Mouse (Mus musculus): ENCODE measurements at regions not wholly inside any gene's neighbourhood (a gene's known extent, or its start where the extent isn't known, plus 50 kb on each side); places are given as distances from the start of the nearest gene placed in this dataset.

- WGBS: 35% methylated on average over 3 of the region's 3 CpGs
- Histone ChIP-seq H3K4me2 (no peak overlapping the region), H3K27ac (no peak overlapping the region), H3K4me1 (no peaks in the 10 kb centered on the region), H3K9me3 (replicated peaks) (no peaks in the 10 kb centered on the region), H3K36me3 (ENCODE audit: poor library complexity, severe bottlenecking) (no peaks in the 10 kb centered on the region), H3K4me3 (no peak overlapping the region), H3K9ac (no peak overlapping the region), H3K27me3 (no peaks in the 10 kb centered on the region)
- ATAC-seq: no peak
Observed at GRCm38 (mm10) chr15:56858134-56858533, 619.3 kb downstream of the Slc22a22 start.

- Histone ChIP-seq H3K27ac (no peak overlapping the region), H3K9me3 (replicated peaks) (no peaks in the 10 kb centered on the region), H3K4me2 (no peak overlapping the region), H3K36me3 (ENCODE audit: poor library complexity, severe bottlenecking) (no peaks in the 10 kb centered on the region), H3K9ac (no peak overlapping the region), H3K4me1 (no peaks in the 10 kb centered on the region), H3K27me3 (no peaks in the 10 kb centered on the region), H3K4me3 (no peak overlapping the region)
- peak; percentile 57 for ATAC-seq
- 9% methylated on average over 2 of the region's 2 CpGs for WGBS
Observed at GRCm38 (mm10) chr15:56856057-56856456, 621.4 kb downstream of the Slc22a22 start.

- 76% methylated on average over 5 of the region's 5 CpGs for WGBS
- no peak overlapping the region for H3K4me2 ChIP-seq
- no peaks in the 10 kb centered on the region for H3K9me3 ChIP-seq (replicated peaks)
Observed at GRCm38 (mm10) chr15:56853106-56853505, 624.3 kb downstream of the Slc22a22 start.

GRCm38 (mm10) chr15:56847469-56848128, 629.8 kb downstream of the Slc22a22 start:
- no peaks in the 10 kb centered on the region for H3K9me3 ChIP-seq (replicated peaks)
- 0 out of 2 replicates have a peak, but pooled peaks cover 5% of the 10 kb centered on the region for H3K4me1 ChIP-seq
- no peaks in the 10 kb centered on the region for H3K27me3 ChIP-seq
- H3K4me2 ChIP-seq: no peak overlapping the region
- no peak overlapping the region for H3K27ac ChIP-seq
- no peak for ATAC-seq
- 36% methylated on average over 6 of the region's 6 CpGs for WGBS
- no peaks in the 10 kb centered on the region for H3K36me3 ChIP-seq (ENCODE audit: poor library complexity, severe bottlenecking)
- no peak overlapping the region for H3K4me3 ChIP-seq
- no peak overlapping the region for H3K9ac ChIP-seq

More at GRCm38 (mm10) chr15:56853106-56853505, 624.3 kb downstream of the Slc22a22 start:
- H3K27ac ChIP-seq: no peak overlapping the region
- ATAC-seq: no peak
- H3K36me3 ChIP-seq (ENCODE audit: poor library complexity, severe bottlenecking): no peaks in the 10 kb centered on the region
- H3K4me3 ChIP-seq: no peak overlapping the region
- H3K9ac ChIP-seq: no peak overlapping the region
- no peaks in the 10 kb centered on the region for H3K27me3 ChIP-seq
- no peaks in the 10 kb centered on the region for H3K4me1 ChIP-seq

- 89% methylated on average over 1 of the region's 1 CpGs for WGBS
- no peak overlapping the region for H3K4me2 ChIP-seq
- H3K27me3 ChIP-seq: no peaks in the 10 kb centered on the region
- no peak overlapping the region for H3K27ac ChIP-seq
- H3K4me3 ChIP-seq: no peak overlapping the region
- H3K36me3 ChIP-seq (ENCODE audit: poor library complexity, severe bottlenecking): no peaks in the 10 kb centered on the region
- no peak for ATAC-seq
- no peaks in the 10 kb centered on the region for H3K9me3 ChIP-seq (replicated peaks)
- H3K4me1 ChIP-seq: 0 out of 2 replicates have a peak, but pooled peaks cover 5% of the 10 kb centered on the region
- no peak overlapping the region for H3K9ac ChIP-seq
Observed at GRCm38 (mm10) chr15:56844574-56844973, 632.9 kb downstream of the Slc22a22 start.

- no peaks in the 10 kb centered on the region for H3K27me3 ChIP-seq
- no peaks in the 10 kb centered on the region for H3K4me1 ChIP-seq
- no peak for ATAC-seq
- H3K36me3 ChIP-seq (ENCODE audit: poor library complexity, severe bottlenecking): no peaks in the 10 kb centered on the region
- no peak overlapping the region for H3K9ac ChIP-seq
- H3K4me3 ChIP-seq: no peak overlapping the region
- no peak overlapping the region for H3K27ac ChIP-seq
- H3K4me2 ChIP-seq: no peak overlapping the region
- 93% methylated on average over 3 of the region's 3 CpGs for WGBS
- no peaks in the 10 kb centered on the region for H3K9me3 ChIP-seq (replicated peaks)
Observed at GRCm38 (mm10) chr15:56841516-56841915, 635.9 kb downstream of the Slc22a22 start.

GRCm38 (mm10) chr15:56837292-56837691, 640.1 kb downstream of the Slc22a22 start:
- no peaks in the 10 kb centered on the region for H3K4me1 ChIP-seq
- H3K9ac ChIP-seq: no peak overlapping the region
- H3K4me3 ChIP-seq: no peak overlapping the region
- no peak for ATAC-seq
- H3K27me3 ChIP-seq: no peaks in the 10 kb centered on the region
- no peaks in the 10 kb centered on the region for H3K36me3 ChIP-seq (ENCODE audit: poor library complexity, severe bottlenecking)
- H3K27ac ChIP-seq: no peak overlapping the region
- H3K4me2 ChIP-seq: no peak overlapping the region
- H3K9me3 ChIP-seq (replicated peaks): no peaks in the 10 kb centered on the region
- 93% methylated on average over 1 of the region's 1 CpGs for WGBS

GRCm38 (mm10) chr15:56834621-56835020, 642.8 kb downstream of the Slc22a22 start:
- H3K27me3 ChIP-seq: no peaks in the 10 kb centered on the region
- no peaks in the 10 kb centered on the region for H3K4me1 ChIP-seq
- H3K9ac ChIP-seq: no peak overlapping the region
- H3K27ac ChIP-seq: no peak overlapping the region
- no peak overlapping the region for H3K4me2 ChIP-seq
- 88% methylated on average over 2 of the region's 2 CpGs for WGBS
- H3K9me3 ChIP-seq (replicated peaks): no peaks in the 10 kb centered on the region
- no peak overlapping the region for H3K4me3 ChIP-seq
- ATAC-seq: no peak
- no peaks in the 10 kb centered on the region for H3K36me3 ChIP-seq (ENCODE audit: poor library complexity, severe bottlenecking)

- no peak overlapping the region for H3K4me3 ChIP-seq
- H3K9me3 ChIP-seq (replicated peaks): no peaks in the 10 kb centered on the region
- no peak overlapping the region for H3K9ac ChIP-seq
- H3K4me1 ChIP-seq: no peaks in the 10 kb centered on the region
- no peak overlapping the region for H3K4me2 ChIP-seq
- H3K36me3 ChIP-seq (ENCODE audit: poor library complexity, severe bottlenecking): no peaks in the 10 kb centered on the region
- no peak overlapping the region for H3K27ac ChIP-seq
- H3K27me3 ChIP-seq: no peaks in the 10 kb centered on the region
- no peak for ATAC-seq
- 95% methylated on average over 7 of the region's 7 CpGs for WGBS
Observed at GRCm38 (mm10) chr15:56832666-56833065, 644.8 kb downstream of the Slc22a22 start.

- H3K27me3 ChIP-seq: peaks cover 44% of the 10 kb centered on the region
- H3K27ac ChIP-seq: no peak overlapping the region
- H3K4me1 ChIP-seq: no peaks in the 10 kb centered on the region
- ATAC-seq: no peak
- H3K9ac ChIP-seq: no peak overlapping the region
- no peaks in the 10 kb centered on the region for H3K9me3 ChIP-seq (replicated peaks)
- H3K36me3 ChIP-seq (ENCODE audit: poor library complexity, severe bottlenecking): no peaks in the 10 kb centered on the region
- WGBS: 27% methylated on average over 8 of the region's 8 CpGs
- H3K4me2 ChIP-seq: no peak overlapping the region
- H3K4me3 ChIP-seq: no peak overlapping the region
Observed at GRCm38 (mm10) chr15:56820977-56821579, 656.3 kb downstream of the Slc22a22 start.

GRCm38 (mm10) chr15:56820256-56820976, 657.0 kb downstream of the Slc22a22 start:
- H3K27me3 ChIP-seq: peaks cover 51% of the 10 kb centered on the region
- H3K4me1 ChIP-seq: no peaks in the 10 kb centered on the region
- H3K4me2 ChIP-seq: no peak overlapping the region
- no peak overlapping the region for H3K4me3 ChIP-seq
- H3K9ac ChIP-seq: no peak overlapping the region
- ATAC-seq: no peak
- no peaks in the 10 kb centered on the region for H3K9me3 ChIP-seq (replicated peaks)
- H3K27ac ChIP-seq: no peak overlapping the region
- no peaks in the 10 kb centered on the region for H3K36me3 ChIP-seq (ENCODE audit: poor library complexity, severe bottlenecking)
- WGBS: 27% methylated on average over 4 of the region's 4 CpGs

GRCm38 (mm10) chr15:56818158-56818690, 659.2 kb downstream of the Slc22a22 start:
- Histone ChIP-seq H3K36me3 (ENCODE audit: poor library complexity, severe bottlenecking) (no peaks in the 10 kb centered on the region), H3K9ac (no peak overlapping the region), H3K4me3 (no peak overlapping the region), H3K27me3 (peaks cover 45% of the 10 kb centered on the region), H3K9me3 (replicated peaks) (no peaks in the 10 kb centered on the region), H3K4me2 (no peak overlapping the region), H3K4me1 (no peaks in the 10 kb centered on the region), H3K27ac (no peak overlapping the region)
- 9% methylated on average over 4 of the region's 4 CpGs for WGBS
- ATAC-seq: no peak
